Mouse (Mus musculus): ENCODE measurements around the gene Ppp1r8.
"Not testable (repeated sequence)": the region's sequence is repeated elsewhere in the genome, so short reads cannot be mapped to it uniquely, and the experiment has no call there.

Ppp1r8 gene

GRCm38 (mm10) chr4:132806620-132807191 is 36.3 kb downstream of the Ppp1r8 start:
- no peak for DNase-seq

DNA sequence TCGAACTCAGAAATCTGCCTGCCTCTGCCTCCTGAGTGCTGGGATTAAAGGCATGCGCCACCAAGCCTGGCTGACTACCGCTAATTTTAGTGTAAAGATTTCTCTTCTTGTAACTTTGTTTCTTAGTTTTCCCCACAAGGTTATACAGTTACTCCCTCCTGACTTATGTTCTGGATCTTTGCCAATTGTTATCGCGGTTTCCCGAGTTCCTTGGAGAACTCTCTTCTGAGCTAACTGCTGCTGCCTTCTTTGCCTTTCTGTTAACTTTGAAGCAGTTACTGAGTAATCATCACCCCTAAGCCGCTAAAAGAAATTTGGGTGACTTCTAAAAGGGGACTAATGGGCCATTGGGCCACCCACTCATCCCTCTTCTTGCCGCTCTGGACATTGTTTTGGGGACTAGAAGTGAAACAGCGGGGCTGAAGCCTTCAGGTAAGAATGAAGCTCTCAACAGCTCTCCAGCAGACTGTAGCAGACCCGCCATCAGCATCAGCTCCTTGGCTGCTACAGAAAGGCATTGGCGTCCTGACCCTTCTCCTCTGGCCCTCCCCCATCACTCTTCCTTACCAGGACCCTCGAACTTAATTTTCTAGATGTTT is 37.3 kb downstream of the Ppp1r8 start:
- DNase-seq = no peak

- no peak for DNase-seq
These were observed 37.8 kb downstream of the Ppp1r8 start for GRCm38 (mm10) chr4:132805146-132805545.

DNA sequence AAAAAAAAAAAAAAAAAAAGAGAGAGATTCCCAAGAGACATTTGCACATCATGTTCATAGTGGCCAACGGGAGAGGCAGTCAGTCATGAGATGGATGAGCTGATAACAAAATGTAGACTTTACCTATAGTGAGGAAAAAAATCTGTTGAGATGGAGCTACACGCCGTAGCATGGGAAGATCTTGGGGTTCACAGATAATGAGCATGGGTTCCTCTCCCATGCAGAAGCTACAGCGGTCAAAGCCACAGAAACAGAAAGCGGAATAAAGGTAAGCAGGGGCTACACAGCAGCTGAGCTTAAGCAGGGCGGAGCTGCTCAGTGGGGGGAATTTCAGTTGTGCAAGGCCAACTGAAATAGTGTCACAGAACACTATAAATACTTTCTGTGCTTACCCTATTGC is 38.6 kb downstream of the Ppp1r8 start:
- peak; percentile 34 to 42 for DNase-seq

DNA sequence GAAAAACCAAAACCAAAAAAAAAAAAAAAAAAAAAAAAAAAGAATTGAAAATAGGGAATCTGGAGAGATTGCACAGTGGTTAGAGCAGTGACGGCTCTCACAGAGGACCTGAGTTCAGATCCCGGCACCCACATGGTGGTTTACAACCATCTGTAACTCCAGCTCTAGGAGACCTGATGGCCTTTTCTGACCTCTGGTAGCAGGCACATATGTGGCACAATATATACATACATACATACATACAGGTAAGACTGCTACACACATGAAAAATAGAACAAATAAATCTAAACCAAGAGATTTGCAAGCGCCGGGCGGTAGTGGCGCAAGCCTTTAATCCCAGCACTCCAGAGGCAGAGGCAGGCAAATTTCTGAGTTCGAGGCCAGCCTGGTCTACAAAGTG is 39.1 kb downstream of the Ppp1r8 start:
- no peak for DNase-seq

DNA sequence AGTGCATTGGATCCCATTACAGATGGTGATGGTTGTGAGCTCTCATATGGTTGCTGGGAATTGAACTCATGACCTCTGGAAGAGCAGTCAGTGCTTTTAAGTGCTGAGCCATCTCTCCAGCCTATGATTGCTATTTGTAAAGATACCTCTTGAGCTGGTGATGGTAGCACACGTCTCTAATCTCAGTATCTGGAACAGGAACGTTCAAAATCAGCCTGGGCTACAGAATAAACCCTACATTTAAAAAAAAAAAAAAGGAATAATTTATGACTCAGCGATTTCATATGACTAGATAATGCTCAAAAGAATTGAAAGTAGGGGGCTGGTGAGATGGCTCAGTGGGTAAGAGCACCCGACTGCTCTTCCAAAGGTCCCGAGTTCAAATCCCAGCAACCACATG is 39.8 kb downstream of the Ppp1r8 start:
- DNase-seq = no peak

DNA sequence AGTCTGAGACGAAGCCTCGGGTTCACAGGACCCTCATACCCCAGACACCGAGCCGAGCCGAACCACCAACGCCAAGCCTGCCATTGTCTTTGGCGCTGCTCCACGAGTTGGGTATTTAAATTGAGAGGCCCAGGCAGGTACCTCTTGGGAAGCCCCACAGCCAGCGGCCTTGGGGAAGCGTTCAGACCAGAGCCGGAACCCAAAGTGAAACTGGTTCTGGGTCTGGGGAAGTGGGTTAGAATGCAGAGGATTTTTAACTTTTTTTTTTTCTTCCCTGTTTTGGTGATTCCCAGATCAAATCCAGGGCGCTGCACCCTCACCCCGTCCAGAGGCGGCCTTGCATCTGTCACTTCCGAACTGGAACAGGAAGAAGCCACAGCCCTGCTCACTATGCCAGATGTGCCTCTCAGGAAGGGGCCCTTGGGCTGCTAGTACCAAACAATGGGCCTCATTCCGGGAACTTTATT is 40.8 kb downstream of the Ppp1r8 start:
- DNase-seq = peak; percentile 33 to 52

- no peak for DNase-seq
These were observed 41.5 kb downstream of the Ppp1r8 start for GRCm38 (mm10) chr4:132801176-132802077.

DNA sequence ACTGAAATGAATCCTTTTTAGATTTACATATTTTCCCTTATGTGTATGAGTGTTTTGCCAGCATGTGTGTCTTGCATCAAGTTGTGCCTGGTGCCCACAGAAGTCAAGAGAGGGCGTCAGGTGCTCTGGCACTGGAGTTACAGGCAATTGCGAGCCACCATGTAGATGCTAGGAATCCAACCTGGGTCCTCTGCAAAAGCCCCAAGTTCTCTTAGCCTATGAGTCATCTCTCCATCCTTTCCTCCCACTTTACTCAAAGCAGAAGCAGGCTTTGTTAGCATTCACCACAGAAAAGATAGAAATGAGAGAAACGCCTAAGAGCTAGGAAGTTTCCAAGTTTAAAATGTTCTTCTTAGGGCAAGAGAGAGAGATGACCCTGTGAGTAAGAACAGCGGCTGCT is 43.1 kb downstream of the Ppp1r8 start:
- DNase-seq = no peak

DNA sequence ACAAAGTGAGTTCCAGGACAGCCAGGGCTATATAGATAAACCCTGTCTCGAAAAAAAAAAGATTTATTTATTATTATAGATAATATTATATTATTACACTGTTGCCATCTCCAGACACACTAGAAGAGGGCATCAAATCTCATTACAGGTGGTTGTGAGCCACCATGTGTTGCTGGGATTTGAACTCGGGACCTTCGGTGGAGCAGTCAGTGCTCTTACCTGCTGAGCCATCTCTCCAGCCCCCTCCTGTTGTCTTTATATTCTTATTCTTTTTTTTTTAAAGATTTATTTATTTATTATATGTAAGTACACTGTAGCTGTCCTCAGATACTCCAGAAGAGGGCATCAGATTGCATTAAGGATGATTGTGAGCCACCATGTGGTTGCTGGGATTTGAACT is 44.3 kb downstream of the Ppp1r8 start:
- not testable (repeated sequence) for DNase-seq

DNA sequence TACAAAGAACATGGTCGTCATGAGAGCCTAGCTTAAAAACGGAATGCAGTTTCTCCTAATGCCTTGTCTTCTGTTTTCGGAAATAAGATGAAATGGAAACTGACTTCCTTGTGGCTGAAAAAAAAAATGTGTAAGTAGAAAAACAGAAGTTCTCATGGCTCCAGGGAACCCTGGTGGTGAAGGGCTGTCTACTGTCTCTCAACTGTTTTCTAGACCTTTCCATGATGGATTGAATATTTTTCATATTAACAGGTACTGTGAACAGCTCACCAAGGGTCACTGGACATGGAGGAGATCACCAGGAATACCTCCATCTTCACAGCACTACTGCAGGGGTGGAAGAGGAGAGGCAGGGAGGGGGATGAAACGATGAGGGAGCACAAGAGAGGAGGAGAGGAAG is 44.9 kb downstream of the Ppp1r8 start:
- DNase-seq = no peak

- DNase-seq = no peak
These were observed 45.5 kb downstream of the Ppp1r8 start for GRCm38 (mm10) chr4:132797461-132797860.

GRCm38 (mm10) chr4:132796196-132796886 is 46.6 kb downstream of the Ppp1r8 start, which contains the start of gene Themis2:
TSS of gene Themis2 (minus strand) at chr4:132796387.
- DNase-seq = peak; percentile 83 to 87

DNA sequence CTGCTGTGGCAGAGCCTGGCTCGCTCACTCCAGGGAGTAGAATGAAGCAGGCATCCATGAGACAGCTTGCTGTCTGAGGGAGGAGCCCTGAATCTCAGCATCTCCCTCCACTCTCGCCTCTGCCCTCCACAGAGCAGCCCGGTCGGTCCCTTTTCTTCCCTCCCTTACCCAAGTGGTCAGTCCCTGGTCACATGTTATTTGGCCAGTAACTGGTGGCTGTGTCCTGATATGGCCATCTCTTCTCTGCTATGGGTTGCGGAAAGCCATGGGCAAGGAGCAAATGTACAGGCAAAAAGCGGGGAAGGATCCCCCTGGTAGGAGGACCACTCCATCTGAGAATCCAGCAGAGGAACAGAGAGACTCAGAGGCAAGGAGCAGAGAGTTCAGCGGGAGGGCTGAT is 47.8 kb downstream of the Ppp1r8 start:
- no peak for DNase-seq

GRCm38 (mm10) chr4:132794760-132795159 is 48.2 kb downstream of the Ppp1r8 start:
- peak in 1 of 2 experiments; percentile 63 for DNase-seq

DNA sequence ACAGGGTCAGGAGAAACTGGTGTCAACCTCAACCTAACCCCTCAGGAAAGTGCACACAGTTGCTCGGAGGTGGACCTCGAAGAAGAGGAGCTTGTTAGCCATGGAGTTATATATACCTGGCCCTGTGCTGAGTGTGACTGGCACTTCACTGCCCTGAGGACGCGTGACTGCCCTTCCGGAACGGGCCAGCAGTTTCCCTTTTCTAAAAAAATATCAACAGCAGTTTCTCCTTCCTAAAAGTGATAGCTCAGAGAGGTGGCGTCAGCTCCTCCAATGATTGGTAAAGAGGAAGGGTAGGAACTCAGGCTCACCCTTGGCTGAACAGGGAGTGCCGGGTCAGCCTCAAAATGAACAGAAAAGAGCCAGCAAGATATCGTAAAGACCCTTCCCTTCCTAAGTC is 48.9 kb downstream of the Ppp1r8 start:
- peak in 1 of 2 experiments; percentile 28 for DNase-seq

DNA sequence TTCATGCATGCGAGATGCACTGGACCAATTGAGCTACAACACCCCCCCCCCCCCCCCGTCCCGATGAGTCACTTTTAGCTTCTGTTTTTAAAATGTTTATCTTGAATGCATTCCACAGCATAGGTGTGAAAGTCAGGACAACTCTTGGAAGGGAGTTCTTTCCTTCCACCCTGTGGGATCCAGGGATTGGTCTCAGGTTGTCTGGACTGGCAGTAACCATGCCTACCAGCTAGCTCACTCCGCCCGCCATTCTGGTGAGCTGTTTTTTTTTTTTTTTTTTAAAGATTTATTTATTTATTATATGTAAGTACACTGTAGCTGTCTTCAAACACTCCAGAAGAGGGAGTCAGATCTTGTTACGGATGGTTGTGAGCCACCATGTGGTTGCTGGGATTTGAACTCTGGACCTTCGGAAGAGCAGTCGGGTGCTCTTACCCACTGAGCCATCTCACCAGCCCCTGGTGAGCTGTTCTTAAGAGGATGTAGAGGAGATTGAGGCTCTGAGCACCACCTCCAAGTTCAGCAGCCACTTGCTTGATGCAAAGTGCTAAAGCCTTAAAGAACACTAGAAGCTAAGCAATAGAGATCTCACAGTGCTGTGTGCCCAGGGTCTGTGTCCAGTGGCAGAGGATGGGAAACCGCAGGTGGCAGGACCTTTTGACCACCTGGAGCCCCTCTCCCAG is 49.5 kb downstream of the Ppp1r8 start:
- not testable (repeated sequence) for DNase-seq

- no peak for DNase-seq
These were observed 53.2 kb downstream of the Ppp1r8 start for GRCm38 (mm10) chr4:132789731-132790130.

DNA sequence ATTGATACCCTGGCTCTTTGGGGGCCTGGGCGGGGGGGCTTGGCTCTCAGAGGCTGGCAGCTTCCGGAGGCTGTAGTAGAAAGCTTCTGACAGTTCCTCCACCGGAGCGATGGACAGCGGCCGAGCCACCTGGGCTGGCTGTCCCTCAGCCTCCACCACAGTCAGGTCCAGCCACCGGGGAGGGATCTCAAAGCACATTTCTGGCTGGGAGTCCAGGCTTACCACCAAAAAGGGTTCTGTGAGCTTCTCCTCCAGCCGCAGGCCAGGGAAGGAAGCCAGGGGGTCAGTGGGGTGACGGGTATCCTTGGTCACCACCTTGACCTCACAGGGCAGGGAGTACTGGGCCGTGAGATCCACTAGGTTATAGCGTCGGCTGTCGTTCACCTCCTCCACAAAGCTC is 57.7 kb downstream of the Ppp1r8 start:
- no peak for DNase-seq

DNA sequence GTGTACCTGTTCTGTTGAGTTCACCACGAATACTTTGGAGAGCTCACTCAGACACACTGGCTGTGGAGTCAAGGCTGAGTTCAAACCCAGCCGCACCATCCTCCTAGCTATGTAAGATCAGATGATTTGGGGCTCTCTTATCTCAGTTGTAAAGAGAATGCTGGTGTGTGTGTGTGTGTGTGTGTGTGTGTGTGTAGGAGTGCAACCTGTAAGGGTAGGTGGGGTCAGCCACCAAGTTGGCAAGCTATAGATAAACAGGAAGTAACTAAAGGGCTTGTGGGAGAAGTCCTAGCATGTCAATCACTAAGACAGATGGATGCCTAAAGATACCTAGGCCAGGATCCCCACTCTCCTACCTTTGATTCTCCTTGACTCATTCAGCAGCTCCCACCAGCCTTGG is 59.2 kb downstream of the Ppp1r8 start:
- DNase-seq = no peak

DNA sequence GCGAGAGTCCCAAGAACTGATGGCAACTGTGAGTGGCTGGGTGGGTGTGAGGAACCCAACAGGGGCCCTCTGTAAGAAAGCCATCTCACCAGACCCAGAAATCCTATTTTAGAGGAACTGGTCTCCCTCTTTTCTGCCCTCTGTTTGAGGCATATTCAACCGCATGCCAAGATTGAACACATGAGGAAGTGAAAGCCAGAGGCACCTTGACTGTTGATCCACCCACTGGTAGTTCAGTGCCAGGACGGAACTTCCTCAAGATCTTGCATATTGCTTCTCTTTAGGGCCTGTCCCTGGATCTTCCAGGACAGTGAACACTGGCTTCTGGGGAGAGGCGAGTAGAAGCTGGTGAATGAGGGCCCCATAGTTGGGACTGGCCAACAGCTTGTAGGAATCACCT is 62.7 kb downstream of the Ppp1r8 start:
- DNase-seq = peak in 1 of 2 experiments; percentile 29

- no peak for DNase-seq
These were observed 64.3 kb downstream of the Ppp1r8 start for GRCm38 (mm10) chr4:132778562-132779201.
